Mouse (Mus musculus) small intestine, adult 2 months (tissue): ENCODE results near the gene Olfml2b. TPM values are rescaled to one million over a fixed set of nuclear protein-coding genes. Genes with fewer than 3 reads are reported as not detected.

Source experiments
- H3K27ac ChIP-seq: fragments of 200-500 bp; 2 replicates; pipeline ENCODE4 v1.5.1; 2012; ENCODE audit warnings: low read depth, low read length, control low read depth, inconsistent platforms; ENCODE audit not compliant: insufficient read depth
- H3K27me3 ChIP-seq: fragments of 200-500 bp; 2 replicates; pipeline ENCODE4 v1.6.1; 2012; ENCODE audit warnings: mild to moderate bottlenecking, moderate library complexity, low read length, inconsistent platforms; ENCODE audit not compliant: control insufficient read depth, insufficient read depth
- H3K36me3 ChIP-seq: fragments of 200-500 bp; 2 replicates; pipeline ENCODE4 v1.6.1; 2012; ENCODE audit warnings: mild to moderate bottlenecking, low read length, control low read depth, inconsistent platforms; ENCODE audit not compliant: control insufficient read depth, insufficient read depth
- H3K4me1 ChIP-seq: fragments of 200-500 bp; 2 replicates; pipeline ENCODE4 v1.6.1; 2012; ENCODE audit warnings: low read length, inconsistent platforms, mixed read lengths; ENCODE audit not compliant: control insufficient read depth, insufficient read depth, insufficient read length
- H3K4me3 ChIP-seq: fragments of 200-500 bp; 2 replicates; pipeline ENCODE4 v1.5.1; 2012; ENCODE audit warnings: low read depth, mild to moderate bottlenecking, control low read depth, inconsistent platforms, low read length, moderate library complexity
- CTCF ChIP-seq: fragments of 200-500 bp; IDR thresholded peaks from 2 replicates; pipeline ENCODE4 v1.5.1; 2012; ENCODE audit warnings: low read depth, mild to moderate bottlenecking, control low read depth, inconsistent platforms, low read length, moderate library complexity, mixed read lengths; ENCODE audit not compliant: insufficient replicate concordance, insufficient read length; ENCODE audit errors: extremely low read depth
- POLR2A ChIP-seq: fragments of 200-500 bp; IDR thresholded peaks from 2 replicates; pipeline ENCODE4 v1.6.1; 2012; ENCODE audit warnings: low read depth, mild to moderate bottlenecking, control low read depth, inconsistent platforms, low read length, moderate library complexity
- WGBS: fragments of 180-500 bp; shearing (Covaris S2); methylation state at CpG from one replicate; pipeline ENCODE4 v1.1.7; 2018; 5-methylcytosine and 5-hydroxymethylcytosine counted together
- polyA plus RNA-seq: library from polyadenylated mRNA; depleted of rRNA; stranded (reverse); fragments of >200 nt; gene quantifications from 2 replicates; pipeline ENCODE4 v1.2.3, GENCODE M21; 2012

Gene Olfml2b
- polyA plus RNA-seq, 1 experiment, result 3.2 TPM

DNA sequence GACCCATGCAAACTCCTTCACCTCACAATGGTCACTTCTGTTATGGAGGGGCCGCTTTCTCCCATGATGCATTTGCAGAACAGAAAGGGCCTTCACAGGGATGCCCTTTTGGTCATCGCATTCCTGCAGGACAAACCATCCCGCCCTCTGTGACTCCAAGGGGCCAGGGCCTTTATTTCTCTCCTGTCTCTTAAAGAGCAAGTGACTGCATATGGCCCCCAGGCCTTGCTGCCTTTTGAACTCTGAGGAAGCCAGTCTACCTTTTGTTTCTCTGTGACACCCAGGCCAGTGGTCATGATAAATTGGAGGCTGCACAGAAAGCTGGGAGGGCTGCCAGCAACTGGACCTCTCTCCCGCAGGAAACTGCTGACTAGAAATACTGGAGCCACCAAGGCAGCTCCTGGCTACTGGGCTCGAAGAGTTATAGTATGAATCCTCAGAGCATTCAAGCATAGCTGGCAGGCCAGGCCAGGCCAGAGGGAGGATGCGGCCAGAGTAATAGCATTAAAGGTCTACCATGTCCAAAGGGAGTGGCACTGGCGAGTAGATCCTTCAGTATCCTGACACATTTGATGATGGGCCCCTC, 53.5 kb downstream of the Olfml2b start:
- Histone ChIP-seq H3K4me3 (no peak overlapping the region), H3K27me3 (no peaks in the 10 kb centered on the region), H3K36me3 (no peaks in the 10 kb centered on the region), H3K4me1 (0 out of 2 replicates have a peak, but pooled peaks cover 4% of the 10 kb centered on the region), H3K27ac (no peak overlapping the region)
- 87% methylated on average over 7 of the region's 7 CpGs for WGBS
- TF ChIP-seq CTCF (no peak), POLR2A (no peak)

DNA sequence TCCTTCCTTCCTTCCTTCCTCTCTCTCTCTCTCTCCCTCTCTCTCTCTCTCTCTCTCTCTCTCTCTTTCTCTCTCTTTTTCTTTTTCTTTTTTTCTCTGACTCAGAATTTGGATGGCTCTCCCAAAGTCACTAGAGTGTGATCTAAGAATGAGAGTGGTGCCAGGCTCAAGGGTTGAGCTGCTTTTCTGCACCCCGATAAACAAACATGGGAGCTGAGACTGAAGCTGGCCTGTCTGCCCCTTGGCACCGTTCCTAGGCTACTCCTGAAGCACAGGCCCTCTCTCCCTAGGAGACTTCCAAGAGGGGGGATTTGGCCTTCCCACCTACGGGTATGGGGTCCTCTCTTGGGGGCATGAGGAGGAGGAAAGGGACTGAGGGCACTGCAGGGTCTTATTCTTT, 54.4 kb downstream of the Olfml2b start:
- 64% methylated on average over 3 of the region's 3 CpGs for WGBS

DNA sequence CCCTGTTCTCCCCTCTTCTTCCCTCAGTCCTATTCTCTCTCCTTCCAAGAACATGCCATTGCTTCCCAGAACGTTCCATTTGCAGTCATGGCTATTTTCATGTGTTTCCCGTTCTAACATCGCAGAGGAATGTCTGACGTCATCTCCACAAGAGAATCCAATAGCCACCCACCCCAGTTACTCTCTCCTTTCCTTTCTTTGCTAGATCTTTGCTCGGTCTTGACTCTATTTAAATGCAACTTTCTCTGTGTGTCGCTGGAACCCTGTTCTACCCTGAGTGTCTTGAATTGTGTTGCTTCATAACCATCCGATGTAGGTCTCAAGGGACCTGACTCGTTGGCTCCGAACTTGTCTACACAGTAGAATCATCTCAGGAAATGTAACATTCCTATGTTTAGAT, 55.2 kb downstream of the Olfml2b start:
- 72% methylated on average over 9 of the region's 9 CpGs for WGBS
- TF ChIP-seq POLR2A, result no peak
- no peak for TF ChIP-seq CTCF
- no peaks in the 10 kb centered on the region for H3K36me3 ChIP-seq
- H3K4me1 ChIP-seq, result 0 out of 2 replicates have a peak, but pooled peaks cover 4% of the 10 kb centered on the region
- H3K4me3 ChIP-seq, result no peak overlapping the region
- no peaks in the 10 kb centered on the region for H3K27me3 ChIP-seq
- H3K27ac ChIP-seq, result no peak overlapping the region

More for the DNA sequence above, 54.4 kb downstream of the Olfml2b start:
- TF ChIP-seq CTCF, result no peak
- no peak for TF ChIP-seq POLR2A
- no peak overlapping the region for H3K27ac ChIP-seq
- H3K4me1 ChIP-seq, result 0 out of 2 replicates have a peak, but pooled peaks cover 4% of the 10 kb centered on the region
- no peaks in the 10 kb centered on the region for H3K36me3 ChIP-seq
- no peak overlapping the region for H3K4me3 ChIP-seq
- no peaks in the 10 kb centered on the region for H3K27me3 ChIP-seq

DNA sequence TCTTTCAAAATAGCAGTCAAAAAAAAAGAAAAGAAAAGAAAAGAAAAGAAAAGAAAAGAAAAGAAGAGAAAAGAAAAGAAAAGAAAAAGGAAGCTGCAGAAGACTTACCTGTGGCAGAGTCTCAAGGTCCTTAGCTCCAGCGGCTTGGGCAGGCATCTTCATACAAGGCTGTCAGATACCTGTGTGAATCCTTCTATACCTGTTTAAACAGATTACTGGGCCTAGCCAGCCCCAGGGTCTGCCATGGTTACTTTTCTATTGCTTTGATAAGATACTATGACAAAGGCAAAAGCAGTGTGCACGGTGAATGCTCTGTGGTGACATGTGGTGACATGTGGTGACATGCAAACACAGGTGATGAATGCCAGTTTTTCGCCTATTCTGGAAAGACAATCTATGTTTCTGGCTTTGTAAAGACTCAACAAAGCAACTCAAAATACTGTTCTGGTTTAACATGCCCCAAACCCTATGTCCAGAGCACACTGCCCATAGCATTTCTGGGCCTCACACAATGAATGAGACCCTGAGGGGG, 56.2 kb downstream of the Olfml2b start:
- H3K4me3 ChIP-seq, result no peak overlapping the region
- H3K27me3 ChIP-seq, result no peaks in the 10 kb centered on the region
- TF ChIP-seq CTCF (no peak), POLR2A (no peak)
- H3K36me3 ChIP-seq, result no peaks in the 10 kb centered on the region
- 78% methylated on average over 3 of the region's 3 CpGs for WGBS
- no peak overlapping the region for H3K27ac ChIP-seq
- no peaks in the 10 kb centered on the region for H3K4me1 ChIP-seq

DNA sequence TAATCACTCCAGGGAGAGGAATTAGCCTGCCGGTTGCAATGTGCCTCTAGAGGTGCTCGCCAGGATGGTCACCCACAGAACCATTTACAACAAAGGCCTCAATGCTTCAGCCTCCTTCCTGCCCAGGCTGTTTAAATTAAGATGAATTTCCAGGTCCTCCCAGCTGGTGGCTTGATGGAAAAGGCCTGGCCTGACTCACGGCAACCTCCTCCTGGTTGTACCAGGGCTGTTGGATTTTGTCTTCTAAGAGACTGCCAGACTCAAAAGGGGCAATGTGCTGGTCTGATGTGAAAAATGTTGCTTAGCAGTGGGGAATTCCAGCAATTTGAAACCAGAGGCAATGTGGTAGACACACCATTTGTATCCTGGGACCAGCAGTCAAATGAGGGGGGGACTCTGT, 56.8 kb downstream of the Olfml2b start:
- Histone ChIP-seq H3K27me3 (no peaks in the 10 kb centered on the region), H3K4me1 (no peaks in the 10 kb centered on the region), H3K36me3 (no peaks in the 10 kb centered on the region), H3K27ac (no peak overlapping the region), H3K4me3 (no peak overlapping the region)
- TF ChIP-seq CTCF (no peak), POLR2A (no peak)
- 83% methylated on average over 3 of the region's 3 CpGs for WGBS

DNA sequence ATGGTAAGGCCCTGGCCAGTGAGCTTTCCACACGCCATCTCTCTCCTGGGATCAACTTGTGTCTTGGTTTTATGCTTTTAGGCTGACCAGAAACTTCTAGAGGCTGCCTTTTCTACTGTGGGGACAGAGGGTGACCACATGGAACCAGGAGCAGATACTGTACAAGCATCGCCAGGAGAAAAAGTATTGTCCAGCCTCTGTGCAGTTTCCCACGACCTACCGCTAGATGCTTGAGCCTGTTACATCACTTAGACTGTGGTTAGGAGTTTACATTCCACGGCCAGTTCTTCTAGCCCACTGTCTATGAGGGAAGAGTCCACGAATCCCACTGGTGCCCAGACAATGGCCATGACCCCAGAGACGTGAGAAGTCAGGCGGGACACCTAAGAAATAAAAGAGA, 57.2 kb downstream of the Olfml2b start:
- Histone ChIP-seq H3K4me1 (no peaks in the 10 kb centered on the region), H3K27ac (no peak overlapping the region), H3K36me3 (no peaks in the 10 kb centered on the region), H3K4me3 (no peak overlapping the region), H3K27me3 (no peaks in the 10 kb centered on the region)
- 77% methylated on average over 8 of the region's 8 CpGs for WGBS
- TF ChIP-seq CTCF, result no peak
- TF ChIP-seq POLR2A, result no peak

DNA sequence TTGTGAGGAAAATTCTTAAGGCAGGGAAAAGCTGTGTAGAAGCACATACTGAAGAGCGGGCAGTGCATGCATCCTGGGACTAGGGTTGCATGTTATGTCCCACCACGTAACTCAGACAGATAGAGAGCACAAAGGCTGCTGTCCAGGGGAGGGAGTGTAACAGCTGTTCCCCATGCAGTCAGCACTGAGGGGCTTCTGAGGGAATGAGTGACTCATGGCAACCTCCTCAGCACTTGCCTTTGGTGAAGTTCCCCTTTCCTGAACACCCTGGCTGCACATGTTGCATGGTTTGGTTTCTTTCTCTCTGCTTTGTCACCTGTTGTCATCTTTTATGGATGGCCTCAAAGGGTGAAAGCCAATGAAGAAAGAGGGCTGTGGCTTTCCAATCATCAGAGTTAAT, 57.9 kb downstream of the Olfml2b start:
- Histone ChIP-seq H3K27me3 (no peaks in the 10 kb centered on the region), H3K4me3 (no peak overlapping the region), H3K36me3 (no peaks in the 10 kb centered on the region), H3K4me1 (no peaks in the 10 kb centered on the region), H3K27ac (no peak overlapping the region; the same call in 1 of the 2 replicates)
- 82% methylated on average over 2 of the region's 2 CpGs for WGBS
- TF ChIP-seq CTCF (no peak), POLR2A (no peak)
